Mouse (Mus musculus) heart, postnatal 0 days (tissue): Measurements from ENCODE around the gene Stfa3. TPM values are rescaled to one million over a fixed set of nuclear protein-coding genes. Genes with fewer than 3 reads are reported as not detected.

Source experiments
- ATAC-seq: fragments of 200-750 bp; cut with Nextera tagmentation; 2 replicates; pipeline ENCODE4 v1.8.0; 2017; ENCODE audit warnings: low read depth, moderate number of reproducible peaks, moderate library complexity; ENCODE audit not compliant: insufficient read depth
- DNase-seq: peaks from one replicate; pipeline ENCODE4 v3.0.0-alpha.2; 2016; ENCODE audit warnings: low spot score
- H3K27ac ChIP-seq: fragments of 300-500 bp; sonication (generic); 2 replicates; pipeline ENCODE4 v1.5.1; 2014; ENCODE audit warnings: low read depth, mild to moderate bottlenecking
- H3K27me3 ChIP-seq: fragments of 300-500 bp; sonication (generic); 2 replicates; pipeline ENCODE4 v1.6.1; 2014; ENCODE audit warnings: low read length, mixed read lengths; ENCODE audit not compliant: control insufficient read depth, insufficient read depth
- H3K36me3 ChIP-seq: fragments of 300-500 bp; sonication (generic); replicated peaks from 2 replicates; pipeline ENCODE4 v1.6.1; 2014; ENCODE audit warnings: low read length, mixed read lengths; ENCODE audit not compliant: control insufficient read depth, insufficient read depth
- H3K4me1 ChIP-seq: fragments of 300-500 bp; sonication (generic); 2 replicates; pipeline ENCODE4 v1.6.1; 2014; ENCODE audit warnings: antibody characterized with exemption; ENCODE audit not compliant: control insufficient read depth, insufficient read depth
- H3K4me2 ChIP-seq: fragments of 300-500 bp; sonication (generic); 2 replicates; pipeline ENCODE4 v1.6.1; 2014; ENCODE audit warnings: low read depth, mild to moderate bottlenecking, low read length, moderate library complexity
- H3K4me3 ChIP-seq: fragments of 300-500 bp; sonication (generic); 2 replicates; pipeline ENCODE4 v1.5.1; 2014; ENCODE audit warnings: low read depth, low read length
- H3K9ac ChIP-seq: fragments of 300-500 bp; sonication (generic); replicated peaks from 2 replicates; pipeline ENCODE4 v1.6.1; 2014; ENCODE audit warnings: low read depth, low read length, mixed read lengths
- H3K9me3 ChIP-seq: fragments of 300-500 bp; sonication (generic); replicated peaks from 2 replicates; pipeline ENCODE4 v1.6.1; 2016; ENCODE audit warnings: low read length; ENCODE audit not compliant: control insufficient read depth
- CTCF ChIP-seq: IDR thresholded peaks from 2 replicates; pipeline ENCODE4 v1.5.1; 2016; ENCODE audit warnings: antibody characterized with exemption, control low read depth, low read depth
- EP300 ChIP-seq: IDR thresholded peaks from 2 replicates; pipeline ENCODE4 v1.6.1; 2016; ENCODE audit warnings: antibody characterized with exemption, low read depth
- WGBS: fragments of 180-500 bp; shearing (Covaris S2); extraction: QIAGEN DNeasy Blood & Tissue Kit; methylation state at CpG from one replicate; pipeline ENCODE4 v1.1.7; 2014; 5-methylcytosine and 5-hydroxymethylcytosine counted together
- polyA plus RNA-seq: library from polyadenylated mRNA; unstranded; fragments of >200 nt; fragmentation: Nextera tagmentation; extraction: Ambion mirVana; gene quantifications from 2 replicates; pipeline ENCODE4 v1.2.1, GENCODE M21; 2015
- total RNA-seq: library from RNA; depleted of rRNA; stranded (reverse); fragments of >200 nt; gene quantifications from 2 replicates; pipeline ENCODE4 v1.2.3, GENCODE M21; 2014; ENCODE audit warnings: low replicate concordance; rRNA removed

Gene Stfa3
- total RNA-seq (not detected in 2 replicates), polyA plus RNA-seq (0.78 and 1.4 TPM in 2 replicates)

GRCm38 (mm10) chr16:36455342-36455802 is at the start of gene Stfa3:
Gene Stfa3, minus strand, starts transcription at chr16:36455392.
- WGBS, result 63% methylated on average over 4 of the region's 4 CpGs
- H3K27ac ChIP-seq, result no peak within 1 kb of the TSS
- TF ChIP-seq EP300 (no peak), CTCF (no peak)
- DNase-seq (no peak), ATAC-seq (no peak)
- no peaks in the 10 kb centered on the region for H3K27me3 ChIP-seq
- no peak within 1 kb of the TSS for H3K4me3 ChIP-seq
- no peaks in the 10 kb centered on the region for H3K4me1 ChIP-seq
- H3K36me3 ChIP-seq, result no peaks in the 10 kb centered on the region
- no peak within 1 kb of the TSS for H3K9ac ChIP-seq
- no peaks in the 10 kb centered on the region for H3K9me3 ChIP-seq
- H3K4me2 ChIP-seq, result no peak within 1 kb of the TSS

DNA sequence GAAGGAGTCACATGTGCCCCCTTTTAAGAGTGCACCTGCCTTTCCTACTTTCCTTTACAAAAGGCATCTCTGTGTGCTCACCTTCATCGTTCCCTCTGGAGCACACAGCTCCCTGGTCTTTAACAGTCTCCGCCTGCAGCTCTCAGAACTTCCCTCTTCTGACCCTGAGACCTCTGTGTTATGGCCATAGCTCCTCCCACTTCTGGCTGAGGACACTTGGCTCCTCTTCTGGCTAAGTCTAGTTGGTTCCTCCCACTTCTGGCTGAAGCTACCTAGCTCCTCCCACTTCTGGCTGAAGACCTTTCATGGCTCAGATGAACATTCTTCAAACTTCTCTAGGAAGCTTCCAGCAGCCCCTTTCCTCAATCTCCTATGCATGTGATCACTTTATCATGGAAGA is 47.1 kb upstream of the Stfa3 start:
- no peaks in the 10 kb centered on the region for H3K27me3 ChIP-seq
- no peak for TF ChIP-seq CTCF
- no peak for TF ChIP-seq EP300
- H3K9me3 ChIP-seq, result no peaks in the 10 kb centered on the region
- ATAC-seq (no peak), DNase-seq (no peak)
- H3K4me2 ChIP-seq, result no peak overlapping the region
- 73% methylated on average over 2 of the region's 2 CpGs for WGBS
- no peak overlapping the region for H3K27ac ChIP-seq
- H3K4me3 ChIP-seq, result no peak overlapping the region
- H3K9ac ChIP-seq, result no peak overlapping the region
- H3K4me1 ChIP-seq, result no peaks in the 10 kb centered on the region
- H3K36me3 ChIP-seq, result no peaks in the 10 kb centered on the region

GRCm38 (mm10) chr16:36492420-36492819 is 37.2 kb upstream of the Stfa3 start:
- no peak overlapping the region for H3K9ac ChIP-seq
- no peak for ATAC-seq
- H3K4me2 ChIP-seq, result no peak overlapping the region
- no peaks in the 10 kb centered on the region for H3K27me3 ChIP-seq
- no peaks in the 10 kb centered on the region for H3K4me1 ChIP-seq
- TF ChIP-seq CTCF (no peak), EP300 (no peak)
- H3K36me3 ChIP-seq, result no peaks in the 10 kb centered on the region
- DNase-seq, result no peak
- H3K27ac ChIP-seq, result no peak overlapping the region
- no peak overlapping the region for H3K4me3 ChIP-seq
- no peaks in the 10 kb centered on the region for H3K9me3 ChIP-seq
- 78% methylated on average over 1 of the region's 1 CpGs for WGBS

DNA sequence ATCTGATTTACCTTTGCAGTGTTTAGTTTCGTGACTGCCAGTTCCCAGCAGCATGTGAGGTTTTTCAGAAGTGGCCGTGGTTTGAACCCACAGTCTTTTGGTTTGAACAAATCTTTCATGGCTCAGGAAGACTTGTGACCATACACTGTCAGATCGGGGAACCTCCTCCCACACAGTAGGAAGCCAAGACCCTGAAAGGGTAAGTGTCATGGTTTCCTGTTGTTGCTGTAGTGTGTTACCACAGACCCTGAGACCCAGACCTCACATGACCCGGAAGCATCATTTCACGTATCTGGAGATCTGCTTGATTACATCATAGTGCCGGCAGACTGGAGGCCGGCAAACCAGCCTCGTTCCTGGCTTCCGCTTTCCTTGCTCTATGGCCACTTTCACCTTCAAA is 21.7 kb upstream of the Stfa3 start:
- 66% methylated on average over 9 of the region's 9 CpGs for WGBS
- Histone ChIP-seq H3K9ac (no peak overlapping the region), H3K36me3 (no peaks in the 10 kb centered on the region), H3K4me2 (no peak overlapping the region), H3K4me1 (no peaks in the 10 kb centered on the region), H3K4me3 (no peak overlapping the region), H3K9me3 (no peaks in the 10 kb centered on the region), H3K27me3 (no peaks in the 10 kb centered on the region), H3K27ac (no peak overlapping the region)
- ATAC-seq, result no peak
- no peak for DNase-seq
- TF ChIP-seq CTCF, result no peak
- no peak for TF ChIP-seq EP300

- H3K9me3 ChIP-seq, result no peaks in the 10 kb centered on the region
- H3K27me3 ChIP-seq, result no peaks in the 10 kb centered on the region
- H3K27ac ChIP-seq, result no peak overlapping the region
- no peak overlapping the region for H3K4me2 ChIP-seq
- no peaks in the 10 kb centered on the region for H3K36me3 ChIP-seq
- H3K4me3 ChIP-seq, result no peak overlapping the region
- H3K9ac ChIP-seq, result no peak overlapping the region
- TF ChIP-seq EP300, result no peak
- TF ChIP-seq CTCF, result no peak
- no peak for DNase-seq
- H3K4me1 ChIP-seq, result no peaks in the 10 kb centered on the region
- ATAC-seq, result no peak
- 89% methylated on average over 3 of the region's 3 CpGs for WGBS
Measured at GRCm38 (mm10) chr16:36475530-36475929, 20.3 kb upstream of the Stfa3 start.

DNA sequence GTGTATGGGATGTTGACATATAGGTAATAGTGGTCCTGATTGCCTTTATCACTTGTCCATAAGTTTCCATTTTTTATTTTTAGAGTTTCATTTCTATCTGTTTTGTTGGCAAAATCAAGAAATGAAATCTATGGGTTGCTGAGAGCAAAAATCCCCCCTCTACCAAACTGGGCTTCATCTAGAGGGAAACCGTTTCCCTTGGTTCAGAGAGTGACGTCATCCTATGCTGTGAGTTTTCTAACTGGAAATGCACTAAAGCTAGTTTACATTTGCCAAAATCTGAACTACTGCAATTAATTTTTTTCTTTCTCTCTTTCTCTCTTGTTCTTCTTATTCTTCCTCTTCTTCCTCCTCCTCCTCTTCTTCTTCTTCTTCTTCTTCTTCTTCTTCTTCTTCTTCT is 19.7 kb upstream of the Stfa3 start:
- no peaks in the 10 kb centered on the region for H3K4me1 ChIP-seq
- no peaks in the 10 kb centered on the region for H3K27me3 ChIP-seq
- no peak overlapping the region for H3K27ac ChIP-seq
- H3K4me3 ChIP-seq, result no peak overlapping the region
- WGBS, result 68% methylated on average over 2 of the region's 2 CpGs
- no peak overlapping the region for H3K9ac ChIP-seq
- TF ChIP-seq EP300, result no peak
- no peak for TF ChIP-seq CTCF
- ATAC-seq, result no peak
- no peak for DNase-seq
- no peaks in the 10 kb centered on the region for H3K36me3 ChIP-seq
- no peaks in the 10 kb centered on the region for H3K9me3 ChIP-seq
- H3K4me2 ChIP-seq, result no peak overlapping the region
